Mouse (Mus musculus): ENCODE results near the gene Nxn.

DNA sequence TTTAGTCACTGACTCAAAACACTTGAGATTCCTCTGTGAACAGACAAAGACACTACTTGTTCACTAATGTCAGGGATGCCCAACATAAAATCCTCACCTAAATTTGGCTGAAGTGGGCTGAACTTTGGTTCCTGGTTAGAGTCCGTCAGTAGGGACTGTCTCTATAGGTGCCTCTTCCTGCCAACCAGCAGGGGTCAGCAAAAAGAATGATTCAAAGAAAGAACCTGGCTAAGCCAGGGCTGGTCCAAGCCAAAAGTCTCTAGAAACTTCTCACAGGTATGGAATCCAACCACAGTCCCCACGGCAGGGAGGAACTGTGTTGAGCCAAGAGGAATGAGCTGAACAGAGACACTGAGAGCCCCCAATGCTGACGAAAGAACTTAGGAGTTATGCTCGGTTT, 84.2 kb downstream of the Nxn start:
- peak; percentile 33 for TF ChIP-seq CTCF (IDR thresholded peaks at IDR 0.05; ENCODE audit: insufficient read depth, low read length)
- no peak for TF ChIP-seq POLR2A (IDR thresholded peaks at IDR 0.05; ENCODE audit: borderline replicate concordance, extremely low read depth, low read depth, low read length)

All from lung, adult 2 months (tissue).